Mouse (Mus musculus): ENCODE measurements around the gene Slpi. TPM values are rescaled to one million over a fixed set of nuclear protein-coding genes. Genes with fewer than 3 reads are reported as not detected.

Slpi gene
- polyA plus RNA-seq, 1 experiment = 9.4 TPM

DNA sequence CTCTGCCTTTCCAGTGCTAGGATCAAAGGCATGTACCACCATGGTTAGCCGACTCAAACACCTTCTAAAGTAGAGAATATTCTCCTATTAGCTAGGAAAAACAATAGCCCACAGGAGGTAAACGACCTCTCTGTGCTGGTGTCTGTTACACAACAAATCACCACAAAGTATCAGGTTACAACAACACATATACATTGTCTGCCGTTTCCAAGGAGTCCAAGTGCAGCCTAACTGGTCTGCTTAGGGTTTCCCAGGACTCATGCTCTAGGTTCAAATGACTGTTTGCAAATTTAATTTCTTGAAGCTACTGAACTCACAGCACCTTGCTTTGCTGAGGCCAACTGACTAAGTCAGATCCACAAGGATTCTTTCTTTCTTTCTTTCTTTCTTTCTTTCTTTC is 30.6 kb upstream of the Slpi start:
- Histone ChIP-seq H3K27me3 (ENCODE audit: control insufficient read depth, insufficient read depth, insufficient read length) (no peaks in the 10 kb centered on the region), H3K4me2 (ENCODE audit: low read depth) (no peak overlapping the region), H3K79me2 (ENCODE audit: control insufficient read depth, insufficient read depth) (no peaks in the 10 kb centered on the region), H3K4me3 (no peak overlapping the region), H3K36me3 (ENCODE audit: control insufficient read depth, insufficient read depth) (peaks cover 12% of the 10 kb centered on the region), H3ac (ENCODE audit: control insufficient read depth, insufficient read length) (no peak overlapping the region)
- TF ChIP-seq CEBPB (IDR thresholded peaks at IDR 0.05; ENCODE audit: insufficient read depth, poor library complexity, severe bottlenecking) (0 out of 2 replicates have a peak, but pooled peaks have one; percentile 23), E2F4 (IDR thresholded peaks at IDR 0.05; ENCODE audit: insufficient read depth) (no peak)

GRCm38 (mm10) chr2:164418308-164418875 is 29.5 kb upstream of the Slpi start:
- Histone ChIP-seq H3K79me2 (ENCODE audit: control insufficient read depth, insufficient read depth) (no peaks in the 10 kb centered on the region), H3K27me3 (ENCODE audit: control insufficient read depth, insufficient read depth, insufficient read length) (no peaks in the 10 kb centered on the region), H3K36me3 (ENCODE audit: control insufficient read depth, insufficient read depth) (peaks cover 2% of the 10 kb centered on the region), H3K4me2 (ENCODE audit: low read depth) (no peak overlapping the region), H3K4me3 (no peak overlapping the region), H3ac (ENCODE audit: control insufficient read depth, insufficient read length) (no peak overlapping the region)
- no peak for TF ChIP-seq REST (IDR thresholded peaks at IDR 0.05; ENCODE audit: insufficient read depth, insufficient read length)
- TF ChIP-seq POLR2AphosphoS2 (IDR thresholded peaks at IDR 0.05; ENCODE audit: insufficient read length, low read depth) = no peak
- no peak for TF ChIP-seq USF1 (IDR thresholded peaks at IDR 0.05; ENCODE audit: low read depth)
- no peak for TF ChIP-seq TCF3 (IDR thresholded peaks at IDR 0.05; ENCODE audit: insufficient read length, low read depth)
- no peak for TF ChIP-seq POLR2A (IDR thresholded peaks at IDR 0.05; ENCODE audit: insufficient read length, low read depth)
- no peak for TF ChIP-seq CEBPB (IDR thresholded peaks at IDR 0.05; ENCODE audit: insufficient read depth, poor library complexity, severe bottlenecking)
- peak in 2 of 3 experiments; percentile 46 to 84 for TF ChIP-seq MYOD1 (IDR thresholded peaks at IDR 0.05; ENCODE audit: control insufficient read depth in 1 of 3, insufficient read length in 2 of 3, low read depth in 2 of 3)
- no peak for TF ChIP-seq SRF (IDR thresholded peaks at IDR 0.05; ENCODE audit: control insufficient read depth, insufficient read length, low read depth)
- TF ChIP-seq MYOG (IDR thresholded peaks at IDR 0.05; ENCODE audit: control insufficient read depth in 1 of 3, insufficient read depth in 1 of 3, insufficient read length in 2 of 3, low read depth in 2 of 3) = peak in 2 of 3 experiments; percentile 7 to 67
- TF ChIP-seq E2F4 (IDR thresholded peaks at IDR 0.05; ENCODE audit: insufficient read depth) = no peak
- TF ChIP-seq MAX (IDR thresholded peaks at IDR 0.05; ENCODE audit: low read depth) = no peak

GRCm38 (mm10) chr2:164417198-164417597 is 28.3 kb upstream of the Slpi start:
- no peaks in the 10 kb centered on the region for H3K36me3 ChIP-seq (ENCODE audit: control insufficient read depth, insufficient read depth)
- H3ac ChIP-seq (ENCODE audit: control insufficient read depth, insufficient read length) = no peak overlapping the region
- no peak overlapping the region for H3K4me3 ChIP-seq
- no peaks in the 10 kb centered on the region for H3K79me2 ChIP-seq (ENCODE audit: control insufficient read depth, insufficient read depth)
- H3K4me2 ChIP-seq (ENCODE audit: low read depth) = no peak overlapping the region
- H3K27me3 ChIP-seq (ENCODE audit: control insufficient read depth, insufficient read depth, insufficient read length) = no peaks in the 10 kb centered on the region
- TF ChIP-seq USF1 (IDR thresholded peaks at IDR 0.05; ENCODE audit: low read depth) (no peak), MAX (IDR thresholded peaks at IDR 0.05; ENCODE audit: low read depth) (no peak), POLR2AphosphoS2 (IDR thresholded peaks at IDR 0.05; ENCODE audit: insufficient read length, low read depth) (no peak), POLR2A (IDR thresholded peaks at IDR 0.05; ENCODE audit: insufficient read length, low read depth) (no peak), TCF12 (IDR thresholded peaks at IDR 0.05; ENCODE audit: insufficient read depth, poor library complexity, severe bottlenecking) (no peak), TCF3 (IDR thresholded peaks at IDR 0.05; ENCODE audit: insufficient read length, low read depth) (no peak), E2F4 (IDR thresholded peaks at IDR 0.05; ENCODE audit: insufficient read depth) (no peak), MYOG (IDR thresholded peaks at IDR 0.05; ENCODE audit: control insufficient read depth in 1 of 3, insufficient read depth in 1 of 3, insufficient read length in 2 of 3, low read depth in 2 of 3) (no peak), CEBPB (IDR thresholded peaks at IDR 0.05; ENCODE audit: insufficient read depth, poor library complexity, severe bottlenecking) (no peak), SRF (IDR thresholded peaks at IDR 0.05; ENCODE audit: control insufficient read depth, insufficient read length, low read depth) (no peak), REST (IDR thresholded peaks at IDR 0.05; ENCODE audit: insufficient read depth, insufficient read length) (no peak), MYOD1 (IDR thresholded peaks at IDR 0.05; ENCODE audit: control insufficient read depth in 1 of 3, insufficient read length in 2 of 3, low read depth in 2 of 3) (no peak)

DNA sequence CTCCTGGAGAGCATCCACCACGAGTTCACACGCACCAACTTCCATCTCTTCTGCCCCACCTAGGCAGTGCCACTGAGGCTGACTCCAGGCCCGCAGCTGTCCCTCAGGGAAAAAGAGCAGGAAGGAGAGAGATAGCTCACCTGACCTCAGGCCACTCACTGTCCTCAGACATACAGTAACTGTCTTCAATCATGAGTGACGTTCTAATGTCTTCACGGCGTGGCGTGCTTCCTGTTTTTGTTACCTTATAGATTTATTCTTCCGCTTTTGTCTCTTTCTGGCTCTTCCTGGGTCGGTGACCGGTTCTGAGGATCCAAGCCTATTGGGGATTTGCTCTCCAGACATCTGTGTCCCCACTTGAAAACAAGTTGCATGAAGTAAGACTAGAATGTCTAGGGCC is 25.7 kb upstream of the Slpi start:
- no peak overlapping the region for H3K4me3 ChIP-seq
- H3K27me3 ChIP-seq (ENCODE audit: control insufficient read depth, insufficient read depth, insufficient read length) = peaks cover 16% of the 10 kb centered on the region
- no peak overlapping the region for H3ac ChIP-seq (ENCODE audit: control insufficient read depth, insufficient read length)
- TF ChIP-seq E2F4 (IDR thresholded peaks at IDR 0.05; ENCODE audit: insufficient read depth) = no peak
- TF ChIP-seq POLR2AphosphoS2 (IDR thresholded peaks at IDR 0.05; ENCODE audit: insufficient read length, low read depth) = no peak
- no peak for TF ChIP-seq TCF12 (IDR thresholded peaks at IDR 0.05; ENCODE audit: insufficient read depth, poor library complexity, severe bottlenecking)
- TF ChIP-seq POLR2A (IDR thresholded peaks at IDR 0.05; ENCODE audit: insufficient read length, low read depth) = no peak
- no peak for TF ChIP-seq MAX (IDR thresholded peaks at IDR 0.05; ENCODE audit: low read depth)
- no peak for TF ChIP-seq CEBPB (IDR thresholded peaks at IDR 0.05; ENCODE audit: insufficient read depth, poor library complexity, severe bottlenecking)
- no peak for TF ChIP-seq MYOD1 (IDR thresholded peaks at IDR 0.05; ENCODE audit: control insufficient read depth in 1 of 3, insufficient read length in 2 of 3, low read depth in 2 of 3)
- no peak for TF ChIP-seq SRF (IDR thresholded peaks at IDR 0.05; ENCODE audit: control insufficient read depth, insufficient read length, low read depth)
- no peak for TF ChIP-seq USF1 (IDR thresholded peaks at IDR 0.05; ENCODE audit: low read depth)
- TF ChIP-seq REST (IDR thresholded peaks at IDR 0.05; ENCODE audit: insufficient read depth, insufficient read length) = no peak
- no peak for TF ChIP-seq TCF3 (IDR thresholded peaks at IDR 0.05; ENCODE audit: insufficient read length, low read depth)
- no peaks in the 10 kb centered on the region for H3K79me2 ChIP-seq (ENCODE audit: control insufficient read depth, insufficient read depth)
- no peak overlapping the region for H3K4me2 ChIP-seq (ENCODE audit: low read depth)
- H3K36me3 ChIP-seq (ENCODE audit: control insufficient read depth, insufficient read depth) = no peaks in the 10 kb centered on the region

GRCm38 (mm10) chr2:164414167-164414566 is 25.3 kb upstream of the Slpi start:
- no peak overlapping the region for H3K4me3 ChIP-seq
- no peaks in the 10 kb centered on the region for H3K79me2 ChIP-seq (ENCODE audit: control insufficient read depth, insufficient read depth)
- H3K4me2 ChIP-seq (ENCODE audit: low read depth) = no peak overlapping the region
- H3ac ChIP-seq (ENCODE audit: control insufficient read depth, insufficient read length) = no peak overlapping the region
- TF ChIP-seq CEBPB (IDR thresholded peaks at IDR 0.05; ENCODE audit: insufficient read depth, poor library complexity, severe bottlenecking) (no peak), MAX (IDR thresholded peaks at IDR 0.05; ENCODE audit: low read depth) (no peak), E2F4 (IDR thresholded peaks at IDR 0.05; ENCODE audit: insufficient read depth) (no peak), USF1 (IDR thresholded peaks at IDR 0.05; ENCODE audit: low read depth) (no peak), MYOD1 (IDR thresholded peaks at IDR 0.05; ENCODE audit: control insufficient read depth in 1 of 3, insufficient read length in 2 of 3, low read depth in 2 of 3) (no peak), TCF12 (IDR thresholded peaks at IDR 0.05; ENCODE audit: insufficient read depth, poor library complexity, severe bottlenecking) (no peak), TCF3 (IDR thresholded peaks at IDR 0.05; ENCODE audit: insufficient read length, low read depth) (no peak), POLR2A (IDR thresholded peaks at IDR 0.05; ENCODE audit: insufficient read length, low read depth) (no peak), SRF (IDR thresholded peaks at IDR 0.05; ENCODE audit: control insufficient read depth, insufficient read length, low read depth) (no peak), REST (IDR thresholded peaks at IDR 0.05; ENCODE audit: insufficient read depth, insufficient read length) (no peak)
- H3K27me3 ChIP-seq (ENCODE audit: control insufficient read depth, insufficient read depth, insufficient read length) = peaks cover 16% of the 10 kb centered on the region
- no peaks in the 10 kb centered on the region for H3K36me3 ChIP-seq (ENCODE audit: control insufficient read depth, insufficient read depth)
